Mouse (Mus musculus) heart, adult 2 months (tissue): ENCODE measurements at regions not wholly inside any gene's neighbourhood (a gene's known extent, or its start where the extent isn't known, plus 50 kb on each side); places are given as distances from the start of the nearest gene placed in this dataset.

Experiments
- DNase-seq, 2 experiments: peaks; one replicate each; pipeline ENCODE4 v3.0.0; 2021
- H3K27ac ChIP-seq: fragments of 200-600 bp; 2 replicates; pipeline ENCODE4 v1.8.1; 2022
- H3K27me3 ChIP-seq: fragments of 200-500 bp; 2 replicates; pipeline ENCODE4 v1.6.1; 2012; ENCODE audit warnings: mild to moderate bottlenecking, low read length, inconsistent platforms, mixed read lengths; ENCODE audit not compliant: control insufficient read depth, insufficient read depth
- H3K36me3 ChIP-seq: fragments of 200-500 bp; 2 replicates; pipeline ENCODE4 v1.6.1; 2012; ENCODE audit warnings: low read length, inconsistent platforms; ENCODE audit not compliant: control insufficient read depth, insufficient read depth
- H3K4me1 ChIP-seq: fragments of 200-500 bp; 2 replicates; pipeline ENCODE4 v1.6.1; 2011; ENCODE audit warnings: low read length; ENCODE audit not compliant: control insufficient read depth, insufficient read depth
- H3K4me3 ChIP-seq: fragments of 200-600 bp; 2 replicates; pipeline ENCODE4 v1.8.1; 2022
- H3K79me2 ChIP-seq: fragments of 200-500 bp; replicated peaks from 2 replicates; pipeline ENCODE4 v1.6.1; 2012; ENCODE audit warnings: mild to moderate bottlenecking, inconsistent platforms, low read length, moderate library complexity, mixed read lengths; ENCODE audit not compliant: control insufficient read depth, insufficient read depth
- H3K9ac ChIP-seq: fragments of 200-500 bp; 2 replicates; pipeline ENCODE4 v1.6.1; 2012; ENCODE audit warnings: low read depth, mild to moderate bottlenecking, control low read depth, inconsistent platforms, low read length, mixed read lengths
- CTCF ChIP-seq: fragments of 200-600 bp; IDR thresholded peaks from 2 replicates; pipeline ENCODE4 v1.8.1; 2022; ENCODE audit warnings: antibody characterized with exemption, mild to moderate bottlenecking, moderate library complexity
- EP300 ChIP-seq: fragments of 200-500 bp; IDR thresholded peaks from 2 replicates; pipeline ENCODE4 v1.6.1; 2011; ENCODE audit warnings: low read depth, low read length, control low read depth; ENCODE audit not compliant: insufficient read depth
- POLR2A ChIP-seq: fragments of 200-500 bp; IDR thresholded peaks from 2 replicates; pipeline ENCODE4 v1.6.1; 2011; ENCODE audit warnings: mild to moderate bottlenecking, low read depth, low read length, control low read depth; ENCODE audit not compliant: insufficient read depth
- WGBS: fragments of 180-500 bp; shearing (Covaris S2); methylation state at CpG from one replicate; pipeline ENCODE4 v1.1.7; 2018; 5-methylcytosine and 5-hydroxymethylcytosine counted together
- intact Hi-C: fragments of 180-260 bp; cut with DNase I; formaldehyde crosslinking; loops from one replicate; pipeline ENCODE4 v1.15.1; 2025

- intact Hi-C loops, result no loop called here
- DNase-seq, result no peak
- Histone ChIP-seq H3K4me3 (no peak overlapping the region), H3K9ac (no peak overlapping the region), H3K36me3 (no peaks in the 10 kb centered on the region), H3K79me2 (no peaks in the 10 kb centered on the region), H3K27ac (no peak overlapping the region), H3K27me3 (no peaks in the 10 kb centered on the region), H3K4me1 (no peaks in the 10 kb centered on the region)
- WGBS, result 81% methylated on average over 3 of the region's 3 CpGs
- TF ChIP-seq EP300 (no peak), CTCF (no peak), POLR2A (no peak)
Measured at GRCm38 (mm10) chr10:92356738-92357137, 365.5 kb downstream of the Nedd1 start.

- no peaks in the 10 kb centered on the region for H3K4me1 ChIP-seq
- no peaks in the 10 kb centered on the region for H3K36me3 ChIP-seq
- H3K79me2 ChIP-seq, result no peaks in the 10 kb centered on the region
- no peak overlapping the region for H3K4me3 ChIP-seq
- TF ChIP-seq POLR2A, result no peak
- TF ChIP-seq EP300, result no peak
- DNase-seq, result no peak
- H3K9ac ChIP-seq, result no peak overlapping the region
- no peaks in the 10 kb centered on the region for H3K27me3 ChIP-seq
- 81% methylated on average over 7 of the region's 7 CpGs for WGBS
- H3K27ac ChIP-seq, result no peak overlapping the region
- intact Hi-C loops, result no loop called here
Measured at GRCm38 (mm10) chr10:92349043-92349442, 373.2 kb downstream of the Nedd1 start.

GRCm38 (mm10) chr10:92347960-92348675 lies 374.1 kb downstream of the Nedd1 start:
- no peaks in the 10 kb centered on the region for H3K27me3 ChIP-seq
- H3K9ac ChIP-seq, result no peak overlapping the region
- WGBS, result 67% methylated on average over 10 of the region's 10 CpGs
- no peak overlapping the region for H3K4me3 ChIP-seq
- H3K36me3 ChIP-seq, result no peaks in the 10 kb centered on the region
- intact Hi-C loops, result no loop called here
- H3K4me1 ChIP-seq, result no peaks in the 10 kb centered on the region
- no peak for DNase-seq
- no peaks in the 10 kb centered on the region for H3K79me2 ChIP-seq
- no peak overlapping the region for H3K27ac ChIP-seq
- no peak for TF ChIP-seq EP300
- no peak for TF ChIP-seq CTCF
- TF ChIP-seq POLR2A, result no peak

GRCm38 (mm10) chr10:92339671-92340070 lies 382.5 kb downstream of the Nedd1 start:
- 83% methylated on average over 2 of the region's 2 CpGs for WGBS
- Histone ChIP-seq H3K4me1 (no peaks in the 10 kb centered on the region), H3K27ac (no peak overlapping the region), H3K9ac (no peak overlapping the region), H3K79me2 (no peaks in the 10 kb centered on the region), H3K4me3 (no peak overlapping the region), H3K27me3 (no peaks in the 10 kb centered on the region), H3K36me3 (no peaks in the 10 kb centered on the region)
- intact Hi-C loops, result no loop called here
- TF ChIP-seq CTCF (no peak), EP300 (no peak), POLR2A (no peak)
- no peak for DNase-seq

- H3K27ac ChIP-seq, result no peak overlapping the region
- no peaks in the 10 kb centered on the region for H3K27me3 ChIP-seq
- WGBS, result 72% methylated on average over 2 of the region's 2 CpGs
- DNase-seq, result no peak
- H3K4me3 ChIP-seq, result no peak overlapping the region
- no peak overlapping the region for H3K9ac ChIP-seq
- intact Hi-C loops, result no loop called here
- no peaks in the 10 kb centered on the region for H3K4me1 ChIP-seq
- H3K36me3 ChIP-seq, result no peaks in the 10 kb centered on the region
- no peaks in the 10 kb centered on the region for H3K79me2 ChIP-seq
- TF ChIP-seq POLR2A (no peak), CTCF (no peak), EP300 (no peak)
Measured at GRCm38 (mm10) chr10:92336949-92337348, 385.3 kb downstream of the Nedd1 start.

GRCm38 (mm10) chr10:92336138-92336537 lies 386.1 kb downstream of the Nedd1 start:
- H3K27me3 ChIP-seq, result no peaks in the 10 kb centered on the region
- intact Hi-C loops, result no loop called here
- 82% methylated on average over 5 of the region's 5 CpGs for WGBS
- no peaks in the 10 kb centered on the region for H3K36me3 ChIP-seq
- DNase-seq, result no peak
- TF ChIP-seq POLR2A (no peak), EP300 (no peak), CTCF (no peak)
- H3K4me1 ChIP-seq, result no peaks in the 10 kb centered on the region
- H3K79me2 ChIP-seq, result no peaks in the 10 kb centered on the region
- no peak overlapping the region for H3K4me3 ChIP-seq
- no peak overlapping the region for H3K9ac ChIP-seq
- no peak overlapping the region for H3K27ac ChIP-seq
